Mouse (Mus musculus): ENCODE data around the gene Sult2b1.

Gene Sult2b1

GRCm38 (mm10) chr7:45770427-45771082, 13.9 kb downstream of the Sult2b1 start:
- no peak for DNase-seq (ENCODE audit: low spot score)

GRCm38 (mm10) chr7:45767500-45767899, 17.0 kb downstream of the Sult2b1 start:
- no peak for DNase-seq (ENCODE audit: low spot score)

- DNase-seq (ENCODE audit: low spot score): no peak
Observed at GRCm38 (mm10) chr7:45766764-45767163, 17.7 kb downstream of the Sult2b1 start.

- DNase-seq (ENCODE audit: low spot score): no peak
Observed at GRCm38 (mm10) chr7:45765995-45766394, 18.5 kb downstream of the Sult2b1 start.

GRCm38 (mm10) chr7:45760151-45760550, 24.3 kb downstream of the Sult2b1 start:
- no peak for DNase-seq (ENCODE audit: low spot score)

GRCm38 (mm10) chr7:45759400-45759799, 25.1 kb downstream of the Sult2b1 start:
- DNase-seq (ENCODE audit: low spot score): no peak

GRCm38 (mm10) chr7:45755703-45756102, 28.8 kb downstream of the Sult2b1 start:
- DNase-seq (ENCODE audit: low spot score): no peak

- no peak for DNase-seq (ENCODE audit: low spot score)
Observed at GRCm38 (mm10) chr7:45750162-45750561, 34.3 kb downstream of the Sult2b1 start.

- no peak for DNase-seq (ENCODE audit: low spot score)
Observed at GRCm38 (mm10) chr7:45749401-45749800, 35.1 kb downstream of the Sult2b1 start.

- DNase-seq (ENCODE audit: low spot score): no peak
Observed at GRCm38 (mm10) chr7:45748110-45748509, 36.4 kb downstream of the Sult2b1 start.

- DNase-seq (ENCODE audit: low spot score): no peak
Observed at GRCm38 (mm10) chr7:45747450-45747849, 37.0 kb downstream of the Sult2b1 start.

- no peak for DNase-seq (ENCODE audit: low spot score)
Observed at GRCm38 (mm10) chr7:45746518-45746917, 38.0 kb downstream of the Sult2b1 start.

GRCm38 (mm10) chr7:45744387-45744786, 40.1 kb downstream of the Sult2b1 start:
- peak; percentile 81 for DNase-seq (ENCODE audit: low spot score)

GRCm38 (mm10) chr7:45742338-45742737, 42.1 kb downstream of the Sult2b1 start:
- no peak for DNase-seq (ENCODE audit: low spot score)

GRCm38 (mm10) chr7:45741777-45742176, 42.7 kb downstream of the Sult2b1 start:
- DNase-seq (ENCODE audit: low spot score): no peak

- no peak for DNase-seq (ENCODE audit: low spot score)
Observed at GRCm38 (mm10) chr7:45741308-45741707, 43.2 kb downstream of the Sult2b1 start.

GRCm38 (mm10) chr7:45739820-45740219, 44.6 kb downstream of the Sult2b1 start:
- DNase-seq (ENCODE audit: low spot score): no peak

- DNase-seq (ENCODE audit: low spot score): peak; percentile 71
Observed at GRCm38 (mm10) chr7:45739162-45739763, 45.2 kb downstream of the Sult2b1 start.

- DNase-seq (ENCODE audit: low spot score): no peak
Observed at GRCm38 (mm10) chr7:45733477-45733876, 51.0 kb downstream of the Sult2b1 start.

GRCm38 (mm10) chr7:45730727-45731431, 53.6 kb downstream of the Sult2b1 start:
- DNase-seq (ENCODE audit: low spot score): no peak

GRCm38 (mm10) chr7:45727625-45728024, 56.8 kb downstream of the Sult2b1 start:
- DNase-seq (ENCODE audit: low spot score): no peak

- no peak for DNase-seq (ENCODE audit: low spot score)
Observed at GRCm38 (mm10) chr7:45726419-45726818, 58.0 kb downstream of the Sult2b1 start.

- no peak for DNase-seq (ENCODE audit: low spot score)
Observed at GRCm38 (mm10) chr7:45725713-45726112, 58.8 kb downstream of the Sult2b1 start, which contains the start of gene Spaca4. Spaca4 (minus strand) TSS chr7:45725813.
